Mouse (Mus musculus) myocyte (in vitro differentiated cells): ENCODE data around the gene Tmem123.

Experiments used
- E2F4 ChIP-seq: IDR thresholded peaks from one replicate; pipeline ENCODE4 v1.6.1; 2011; ENCODE audit warnings: mild to moderate bottlenecking, control low read depth, moderate library complexity; ENCODE audit not compliant: insufficient read depth
- MAX ChIP-seq: IDR thresholded peaks from one replicate; pipeline ENCODE4 v1.6.1; 2011; ENCODE audit warnings: low read depth, mild to moderate bottlenecking, control low read depth
- MYOD1 ChIP-seq, 3 experiments: IDR thresholded peaks; one replicate each; pipeline ENCODE4 v1.6.1; 2011; ENCODE audit warnings: control low read depth in 2 of 3, low read depth in 2 of 3, mild to moderate bottlenecking in 2 of 3, moderate library complexity in 1 of 3; ENCODE audit not compliant: insufficient read length in 2 of 3, control insufficient read depth in 1 of 3
- POLR2A ChIP-seq: IDR thresholded peaks from one replicate; pipeline ENCODE4 v1.6.1; 2011; ENCODE audit warnings: low read depth, mild to moderate bottlenecking, control low read depth, moderate library complexity; ENCODE audit not compliant: insufficient read length
- SRF ChIP-seq: IDR thresholded peaks from one replicate; pipeline ENCODE4 v1.6.1; 2011; ENCODE audit warnings: low read depth; ENCODE audit not compliant: control insufficient read depth, insufficient read length
- USF1 ChIP-seq: IDR thresholded peaks from one replicate; pipeline ENCODE4 v1.6.1; 2011; ENCODE audit warnings: low read depth, mild to moderate bottlenecking, control low read depth, moderate library complexity

GRCm38 (mm10) chr9:7748881-7749280, 15.0 kb upstream of the Tmem123 start:
- TF ChIP-seq SRF (no peak), E2F4 (no peak), MAX (no peak), USF1 (no peak), POLR2A (no peak), MYOD1 (IDR thresholded peaks at IDR 0.05; ENCODE audit: control insufficient read depth in 1 of 3, insufficient read length in 2 of 3, low read depth in 2 of 3) (no peak)
